Mouse (Mus musculus) G1E (cell line): ENCODE measurements around the gene Isoc2a. TPM values are rescaled to one million over a fixed set of nuclear protein-coding genes. Genes with fewer than 3 reads are reported as not detected.

Source experiments
- ATAC-seq: 2 replicates; pipeline ENCODE4 v1.8.0; 2016; ENCODE audit warnings: mild to moderate bottlenecking; ENCODE audit not compliant: insufficient number of reproducible peaks, poor library complexity, low FRiP score, severe bottlenecking; ENCODE audit errors: extremely low read depth
- DNase-seq: peaks from one replicate; pipeline ENCODE4 v3.0.0; 2012; ENCODE audit warnings: low spot score
- H3K27me3 ChIP-seq: 2 replicates; pipeline ENCODE4 v1.6.1; 2012; ENCODE audit warnings: mild to moderate bottlenecking, low read length, inconsistent platforms; ENCODE audit not compliant: insufficient read depth
- H3K36me3 ChIP-seq: replicated peaks from 2 replicates; pipeline ENCODE3; 2012; ENCODE audit warnings: mild to moderate bottlenecking, inconsistent platforms
- H3K4me1 ChIP-seq: 2 replicates; pipeline ENCODE4 v1.6.1; 2012; ENCODE audit warnings: low read depth, low read length, inconsistent platforms, mixed read lengths; ENCODE audit not compliant: insufficient read depth
- H3K4me3 ChIP-seq: 2 replicates; pipeline ENCODE4 v1.5.1; 2012; ENCODE audit warnings: low read depth, mild to moderate bottlenecking, inconsistent platforms, low read length, moderate library complexity, mixed read lengths
- H3K9me3 ChIP-seq: replicated peaks from 2 replicates; pipeline ENCODE4 v1.6.1; 2012; ENCODE audit warnings: inconsistent platforms
- CTCF ChIP-seq: IDR thresholded peaks from 2 replicates; pipeline ENCODE4 v1.5.1; 2012; ENCODE audit warnings: low read depth, low read length, inconsistent platforms, mixed read lengths
- GATA1 ChIP-seq: IDR thresholded peaks from 2 replicates; pipeline ENCODE4 v1.6.1; 2012; ENCODE audit warnings: borderline replicate concordance, low read length, inconsistent platforms, mixed read lengths
- GATA2 ChIP-seq: IDR thresholded peaks from 2 replicates; pipeline ENCODE4 v1.6.1; 2012; ENCODE audit warnings: low read depth, low read length, inconsistent platforms, borderline replicate concordance
- POLR2AphosphoS5 ChIP-seq: IDR thresholded peaks from 2 replicates; pipeline ENCODE4 v1.6.1; 2012; ENCODE audit warnings: low read depth, low read length, inconsistent platforms; ENCODE audit not compliant: insufficient replicate concordance
- TAL1 ChIP-seq: conservative IDR thresholded peaks from 2 replicates; pipeline ENCODE4 v1.6.1; 2012; ENCODE audit warnings: low read depth, low read length, inconsistent platforms, mixed read lengths
- polyA plus RNA-seq: library from polyadenylated mRNA; stranded (reverse); fragments of >175 nt; gene quantifications from 2 replicates; pipeline ENCODE4 v1.2.3, GENCODE M21; 2012
- total RNA-seq, 2 experiments: library from RNA; stranded (forward) in 1 of 2; stranded (reverse) in 1 of 2; fragments of 200-1000 nt in 1 of 2; fragments of >200 nt in 1 of 2; fragmentation: Nextera tagmentation in 1 of 2; gene quantifications; 2 replicates each; pipeline ENCODE4 v1.2.3; 2014 to 2017

Isoc2a gene
- total and polyA plus RNA-seq, 3 experiments: 1.9 to 16.2 (median 7.5) TPM

GRCm38 (mm10) chr7:4942673-4943072, 65.7 kb downstream of the Isoc2a start:
- DNase-seq: no peak
- Histone ChIP-seq H3K4me1 (peaks cover 14% of the 10 kb centered on the region), H3K4me3 (no peak overlapping the region), H3K9me3 (no peaks in the 10 kb centered on the region), H3K36me3 (no peaks in the 10 kb centered on the region), H3K27me3 (peaks cover 21% of the 10 kb centered on the region)
- TF ChIP-seq GATA1: no peak
- no peak for TF ChIP-seq CTCF
- no peak for TF ChIP-seq POLR2AphosphoS5
- TF ChIP-seq GATA2: no peak
- TF ChIP-seq TAL1: no peak
- ATAC-seq: no peak

- ATAC-seq (peak; percentile 90), DNase-seq (peak; percentile 85)
- H3K9me3 ChIP-seq: no peaks in the 10 kb centered on the region
- H3K4me3 ChIP-seq: no peak overlapping the region
- TF ChIP-seq POLR2AphosphoS5 (no peak), CTCF (peak; percentile 50)
- H3K27me3 ChIP-seq: peaks cover 24% of the 10 kb centered on the region
- H3K36me3 ChIP-seq: no peaks in the 10 kb centered on the region
- peaks cover 14% of the 10 kb centered on the region for H3K4me1 ChIP-seq
These were observed 66.4 kb downstream of the Isoc2a start for GRCm38 (mm10) chr7:4943223-4943815.

Other genes with a start within 250 kb of the Isoc2a start
Only the 20 nearest of the 34 such genes appear.
- gene Kmt5c, start 137.0 kb upstream of the Isoc2a start, total RNA-seq (2014; fragmentation: Nextera tagmentation): 79.7 and 108 TPM in 2 replicates
- gene Kmt5c, start 137.0 kb upstream of the Isoc2a start, total RNA-seq (2017): 34.8 and 39.0 TPM in 2 replicates
- gene Kmt5c, start 137.0 kb upstream of the Isoc2a start, polyA plus RNA-seq: 232 and 325 TPM in 2 replicates
- gene Cox6b2, start 124.1 kb upstream of the Isoc2a start, total RNA-seq (2014; fragmentation: Nextera tagmentation): 4.2 and 5.3 TPM in 2 replicates
- gene Cox6b2, start 124.1 kb upstream of the Isoc2a start, total RNA-seq (2017): 1.0 and 2.0 TPM in 2 replicates
- gene Cox6b2, start 124.1 kb upstream of the Isoc2a start, polyA plus RNA-seq: 7.8 and 8.0 TPM in 2 replicates
- not detected in 2 replicates for gene Fam71e2, start 105.9 kb upstream of the Isoc2a start, total RNA-seq (2014; fragmentation: Nextera tagmentation)
- gene Fam71e2, start 105.9 kb upstream of the Isoc2a start, total RNA-seq (2017): 0.05 and 0.06 TPM in 2 replicates
- not detected in 2 replicates for gene Fam71e2, start 105.9 kb upstream of the Isoc2a start, polyA plus RNA-seq
- gene Il11, start 94.3 kb upstream of the Isoc2a start, total RNA-seq (2014; fragmentation: Nextera tagmentation): not detected in 2 replicates
- not detected in 2 replicates for gene Il11, start 94.3 kb upstream of the Isoc2a start, total RNA-seq (2017)
- gene Il11, start 94.3 kb upstream of the Isoc2a start, polyA plus RNA-seq: 0.13 and 0.15 TPM in 2 replicates
- not detected in 2 replicates for gene Tmem190, start 94.2 kb upstream of the Isoc2a start, total RNA-seq (2014; fragmentation: Nextera tagmentation)
- gene Tmem190, start 94.2 kb upstream of the Isoc2a start, total RNA-seq (2017): 0.41 TPM in 1 of 2 replicates, not detected in the other
- gene Tmem190, start 94.2 kb upstream of the Isoc2a start, polyA plus RNA-seq: not detected in 2 replicates
- gene Tmem238, start 87.5 kb upstream of the Isoc2a start, total RNA-seq (2014; fragmentation: Nextera tagmentation): 1.7 and 4.7 TPM in 2 replicates
- 6.8 and 12.1 TPM in 2 replicates for gene Tmem238, start 87.5 kb upstream of the Isoc2a start, total RNA-seq (2017)
- 40.6 and 61.2 TPM in 2 replicates for gene Tmem238, start 87.5 kb upstream of the Isoc2a start, polyA plus RNA-seq
- 1,543 and 2,339 TPM in 2 replicates for gene Rpl28, start 84.3 kb upstream of the Isoc2a start, total RNA-seq (2014; fragmentation: Nextera tagmentation)
- 548 and 573 TPM in 2 replicates for gene Rpl28, start 84.3 kb upstream of the Isoc2a start, total RNA-seq (2017)
- gene Rpl28, start 84.3 kb upstream of the Isoc2a start, polyA plus RNA-seq: 5,642 and 5,886 TPM in 2 replicates
- 538 and 670 TPM in 2 replicates for gene Ube2s, start 64.6 kb upstream of the Isoc2a start, total RNA-seq (2014; fragmentation: Nextera tagmentation)
- gene Ube2s, start 64.6 kb upstream of the Isoc2a start, total RNA-seq (2017): 171 and 195 TPM in 2 replicates
- gene Ube2s, start 64.6 kb upstream of the Isoc2a start, polyA plus RNA-seq: 210 and 243 TPM in 2 replicates
- not detected in 2 replicates for gene Shisa7, start 32.5 kb upstream of the Isoc2a start, total RNA-seq (2014; fragmentation: Nextera tagmentation)
- gene Shisa7, start 32.5 kb upstream of the Isoc2a start, total RNA-seq (2017): 0.06 and 0.22 TPM in 2 replicates
- gene Shisa7, start 32.5 kb upstream of the Isoc2a start, polyA plus RNA-seq: not detected in 2 replicates
- gene Isoc2b, start 6.9 kb upstream of the Isoc2a start, total RNA-seq (2014; fragmentation: Nextera tagmentation): 7.6 and 9.1 TPM in 2 replicates
- 34.4 and 40.1 TPM in 2 replicates for gene Isoc2b, start 6.9 kb upstream of the Isoc2a start, total RNA-seq (2017)
- 5.3 and 8.1 TPM in 2 replicates for gene Isoc2b, start 6.9 kb upstream of the Isoc2a start, polyA plus RNA-seq
- not detected in 2 replicates for gene Gm36210, start 29.4 kb downstream of the Isoc2a start, total RNA-seq (2014; fragmentation: Nextera tagmentation)
- gene Gm36210, start 29.4 kb downstream of the Isoc2a start, total RNA-seq (2017): not detected in 2 replicates
- gene Gm36210, start 29.4 kb downstream of the Isoc2a start, polyA plus RNA-seq: not detected in 2 replicates
- gene Zfp628, start 38.1 kb downstream of the Isoc2a start, total RNA-seq (2014; fragmentation: Nextera tagmentation): 13.9 and 15.2 TPM in 2 replicates
- 1.6 and 1.8 TPM in 2 replicates for gene Zfp628, start 38.1 kb downstream of the Isoc2a start, total RNA-seq (2017)
- gene Zfp628, start 38.1 kb downstream of the Isoc2a start, polyA plus RNA-seq: 35.7 and 39.5 TPM in 2 replicates
- gene Nat14, start 44.9 kb downstream of the Isoc2a start, total RNA-seq (2014; fragmentation: Nextera tagmentation): 2.0 and 3.6 TPM in 2 replicates
- 0.41 and 1.1 TPM in 2 replicates for gene Nat14, start 44.9 kb downstream of the Isoc2a start, total RNA-seq (2017)
- gene Nat14, start 44.9 kb downstream of the Isoc2a start, polyA plus RNA-seq: 0.85 and 1.2 TPM in 2 replicates
- 0.15 TPM in 1 of 2 replicates, not detected in the other for gene Ssc5d, start 48.6 kb downstream of the Isoc2a start, total RNA-seq (2014; fragmentation: Nextera tagmentation)
- gene Ssc5d, start 48.6 kb downstream of the Isoc2a start, total RNA-seq (2017): 0.05 TPM in 1 of 2 replicates, not detected in the other
- gene Ssc5d, start 48.6 kb downstream of the Isoc2a start, polyA plus RNA-seq: 0.02 and 0.08 TPM in 2 replicates
- gene Sbk2, start 87.3 kb downstream of the Isoc2a start, total RNA-seq (2014; fragmentation: Nextera tagmentation): not detected in 2 replicates
- 0.06 and 0.11 TPM in 2 replicates for gene Sbk2, start 87.3 kb downstream of the Isoc2a start, total RNA-seq (2017)
- not detected in 2 replicates for gene Sbk2, start 87.3 kb downstream of the Isoc2a start, polyA plus RNA-seq
- not detected in 2 replicates for gene Sbk3, start 94.0 kb downstream of the Isoc2a start, total RNA-seq (2014; fragmentation: Nextera tagmentation)
- gene Sbk3, start 94.0 kb downstream of the Isoc2a start, total RNA-seq (2017): 0.06 and 0.11 TPM in 2 replicates
- not detected in 2 replicates for gene Sbk3, start 94.0 kb downstream of the Isoc2a start, polyA plus RNA-seq
- gene Zfp579, start 119.0 kb downstream of the Isoc2a start, total RNA-seq (2014; fragmentation: Nextera tagmentation): 9.9 TPM in 1 of 2 replicates, not detected in the other
- gene Zfp579, start 119.0 kb downstream of the Isoc2a start, total RNA-seq (2017): 0.71 and 0.87 TPM in 2 replicates
- 4.1 and 4.2 TPM in 2 replicates for gene Zfp579, start 119.0 kb downstream of the Isoc2a start, polyA plus RNA-seq
- gene Zfp524, start 137.3 kb downstream of the Isoc2a start, total RNA-seq (2014; fragmentation: Nextera tagmentation): 9.1 and 11.4 TPM in 2 replicates
- 8.9 and 12.3 TPM in 2 replicates for gene Zfp524, start 137.3 kb downstream of the Isoc2a start, total RNA-seq (2017)
- 37.2 and 38.9 TPM in 2 replicates for gene Zfp524, start 137.3 kb downstream of the Isoc2a start, polyA plus RNA-seq
- gene Fiz1, start 137.5 kb downstream of the Isoc2a start, total RNA-seq (2014; fragmentation: Nextera tagmentation): 53.4 and 54.4 TPM in 2 replicates
- 22.2 and 23.6 TPM in 2 replicates for gene Fiz1, start 137.5 kb downstream of the Isoc2a start, total RNA-seq (2017)
- gene Fiz1, start 137.5 kb downstream of the Isoc2a start, polyA plus RNA-seq: 52.7 and 66.6 TPM in 2 replicates
- 6.7 TPM in 1 of 2 replicates, not detected in the other for gene Gm44973, start 138.3 kb downstream of the Isoc2a start, total RNA-seq (2014; fragmentation: Nextera tagmentation)
- gene Gm44973, start 138.3 kb downstream of the Isoc2a start, total RNA-seq (2017): not detected in 2 replicates
- gene Gm44973, start 138.3 kb downstream of the Isoc2a start, polyA plus RNA-seq: not detected in 2 replicates